Mouse (Mus musculus) left cerebral cortex, adult 2 months (tissue): ENCODE data around the gene Fbln5. TPM values are rescaled to one million over a fixed set of nuclear protein-coding genes. Genes with fewer than 3 reads are reported as not detected.

Source experiments
- DNase-seq, 2 experiments: peaks; one replicate each; pipeline ENCODE4 v3.0.0; 2021 to 2022; ENCODE audit warnings: low spot score in 2 of 2, mixed read lengths in 1 of 2; ENCODE audit errors: extremely low spot score in 1 of 2
- H3K27ac ChIP-seq: fragments of 200-600 bp; 2 replicates; pipeline ENCODE4 v1.8.1; 2022
- H3K4me3 ChIP-seq: fragments of 200-600 bp; 2 replicates; pipeline ENCODE4 v1.8.1; 2022
- CTCF ChIP-seq: fragments of 200-600 bp; IDR thresholded peaks from 2 replicates; pipeline ENCODE4 v1.8.1; 2022; ENCODE audit warnings: antibody characterized with exemption, mild to moderate bottlenecking, moderate library complexity
- intact Hi-C: fragments of 180-260 bp; cut with DNase I; formaldehyde crosslinking; loops from one replicate; pipeline ENCODE4 v1.15.1; 2025
- long read RNA-seq, 2 experiments: library from polyadenylated mRNA; stranded (forward); transcript quantifications; one replicate each; pipeline ENCODE4 v2.0.0; 2021; ENCODE audit warnings: borderline mapping rate in 2 of 2
- total RNA-seq, 2 experiments: library from RNA; stranded (reverse); gene quantifications; 2 replicates each; pipeline ENCODE4 v1.2.3; 2021

Fbln5 gene
- 1 to 10 TPM; 4.7 to 6.5 TPM for total RNA-seq
- long read RNA-seq, experiment 1, full-length matches to known transcripts = 10 of 13 reads
- long read RNA-seq, experiment 1, partial matches to known transcripts = 1 of 13 reads
- long read RNA-seq, experiment 1, other reads (novel, unspliced or antisense) = 2 of 13 reads
- long read RNA-seq, experiment 2, full-length matches to known transcripts = 6 of 7 reads
- long read RNA-seq, experiment 2, partial matches to known transcripts = 0 of 7 reads
- long read RNA-seq, experiment 2, other reads (novel, unspliced or antisense) = 1 of 7 reads

GRCm38 (mm10) chr12:101818608-101819370 lies at the start of gene Fbln5:
TSS of gene Fbln5 (minus strand) at chr12:101819055.
- peak within 1 kb of the TSS; percentile 55 for H3K4me3 ChIP-seq
- DNase-seq = peak; percentile 21 to 29
- TF ChIP-seq CTCF = no peak
- intact Hi-C loops = no loop called here
- no peak within 1 kb of the TSS for H3K27ac ChIP-seq

DNA sequence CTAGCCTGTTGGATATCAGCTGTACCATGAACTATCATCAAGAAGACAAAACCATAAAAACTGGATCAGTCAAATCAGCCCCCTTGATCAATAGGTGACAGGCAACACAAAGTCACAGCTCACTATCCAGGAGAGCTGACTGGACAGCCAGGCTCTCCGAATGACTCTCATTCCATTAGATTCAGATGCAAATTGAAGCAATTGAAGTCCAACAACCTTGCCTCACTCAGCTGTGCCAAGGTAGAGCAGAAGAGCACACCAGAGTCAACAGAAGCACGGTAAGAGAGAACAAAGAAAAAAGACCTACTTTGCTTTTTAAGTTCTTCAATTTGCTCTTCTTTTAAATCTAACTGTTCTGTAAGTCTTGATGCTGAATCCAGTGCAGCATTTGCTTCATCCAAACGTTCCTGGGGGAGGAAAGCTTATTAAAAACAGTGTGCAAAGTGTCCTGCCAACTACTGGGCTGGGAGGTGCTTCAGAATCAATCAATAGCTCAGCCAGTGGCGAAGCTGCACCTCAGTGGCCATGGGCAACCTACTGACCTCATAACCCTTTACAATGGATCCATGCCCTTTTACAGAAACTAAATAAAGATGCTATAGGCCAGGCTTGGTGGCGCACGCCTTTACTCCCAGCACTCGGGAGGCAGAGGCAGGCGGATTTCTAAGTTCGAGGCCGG lies 43.6 kb upstream of the Fbln5 start:
- intact Hi-C loops = no loop called here
- no peak for DNase-seq
- Histone ChIP-seq H3K4me3 (no peak overlapping the region), H3K27ac (no peak overlapping the region)
- no peak for TF ChIP-seq CTCF

GRCm38 (mm10) chr12:101860256-101860655 lies 41.4 kb upstream of the Fbln5 start:
- DNase-seq = no peak
- no peak overlapping the region for H3K4me3 ChIP-seq
- TF ChIP-seq CTCF = no peak
- no peak overlapping the region for H3K27ac ChIP-seq
- intact Hi-C loops = no loop called here

- intact Hi-C loops = no loop called here
- Histone ChIP-seq H3K4me3 (no peak overlapping the region), H3K27ac (no peak overlapping the region)
- no peak for DNase-seq
- TF ChIP-seq CTCF = no peak
These were observed 39.2 kb upstream of the Fbln5 start for GRCm38 (mm10) chr12:101858011-101858410.

DNA sequence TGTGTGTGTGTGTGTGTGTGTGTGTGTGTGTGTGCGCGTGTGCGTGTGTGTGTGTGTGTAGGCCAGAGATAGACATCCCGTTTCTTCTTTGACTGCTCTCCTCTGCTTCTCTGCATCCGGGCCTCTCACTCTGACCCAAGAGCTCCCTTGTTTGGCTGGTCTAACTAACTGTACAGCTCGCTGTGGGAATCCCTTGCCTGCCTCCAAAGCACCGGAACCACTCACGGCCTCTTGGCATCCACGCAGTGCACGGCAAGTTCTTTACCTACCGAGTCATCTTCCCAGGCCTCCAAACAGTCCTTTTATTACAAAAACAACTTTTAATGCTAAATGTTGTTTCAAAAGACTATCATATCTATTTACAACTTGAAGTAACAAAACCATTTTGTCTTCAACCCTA lies 35.5 kb upstream of the Fbln5 start:
- no peak overlapping the region for H3K4me3 ChIP-seq
- TF ChIP-seq CTCF = no peak
- DNase-seq = no peak
- intact Hi-C loops = no loop called here
- no peak overlapping the region for H3K27ac ChIP-seq

DNA sequence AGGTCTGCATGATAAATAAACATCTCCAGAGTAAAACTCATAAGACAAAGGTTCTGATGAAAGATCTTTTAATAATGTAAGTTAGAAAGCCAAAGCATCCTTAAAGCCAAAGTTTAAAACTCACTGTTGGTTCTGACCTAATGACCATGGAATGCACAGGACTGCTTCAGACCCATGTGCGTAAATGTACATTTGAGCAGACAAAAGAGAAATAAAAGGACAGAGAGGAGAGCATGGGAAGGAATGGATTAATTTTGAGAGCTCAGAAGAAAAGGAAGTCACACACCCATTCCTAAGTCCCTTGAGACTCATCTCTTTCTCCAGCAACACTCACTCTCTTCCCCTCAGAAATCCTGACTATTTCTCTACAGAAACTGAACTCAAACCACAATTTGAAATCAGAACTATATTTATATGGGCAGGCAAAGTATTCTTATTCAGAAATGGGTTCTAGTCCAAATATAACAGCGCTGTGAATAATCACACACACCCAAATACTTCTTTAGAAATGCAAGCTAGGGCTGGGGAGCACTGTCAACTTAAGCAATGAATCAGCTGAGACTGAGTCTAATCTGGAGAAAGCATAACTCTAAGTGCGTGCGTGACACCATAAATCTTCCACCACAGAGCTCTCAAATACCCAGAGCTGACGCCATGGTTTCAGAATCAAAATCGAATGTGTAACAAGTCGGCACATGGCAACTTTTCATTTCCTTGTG lies 33.1 kb upstream of the Fbln5 start:
- TF ChIP-seq CTCF = no peak
- no peak for DNase-seq
- Histone ChIP-seq H3K4me3 (no peak overlapping the region), H3K27ac (no peak overlapping the region)
- intact Hi-C loops = no loop called here

- no peak for TF ChIP-seq CTCF
These were observed 32.5 kb upstream of the Fbln5 start for GRCm38 (mm10) chr12:101851314-101851713.

DNA sequence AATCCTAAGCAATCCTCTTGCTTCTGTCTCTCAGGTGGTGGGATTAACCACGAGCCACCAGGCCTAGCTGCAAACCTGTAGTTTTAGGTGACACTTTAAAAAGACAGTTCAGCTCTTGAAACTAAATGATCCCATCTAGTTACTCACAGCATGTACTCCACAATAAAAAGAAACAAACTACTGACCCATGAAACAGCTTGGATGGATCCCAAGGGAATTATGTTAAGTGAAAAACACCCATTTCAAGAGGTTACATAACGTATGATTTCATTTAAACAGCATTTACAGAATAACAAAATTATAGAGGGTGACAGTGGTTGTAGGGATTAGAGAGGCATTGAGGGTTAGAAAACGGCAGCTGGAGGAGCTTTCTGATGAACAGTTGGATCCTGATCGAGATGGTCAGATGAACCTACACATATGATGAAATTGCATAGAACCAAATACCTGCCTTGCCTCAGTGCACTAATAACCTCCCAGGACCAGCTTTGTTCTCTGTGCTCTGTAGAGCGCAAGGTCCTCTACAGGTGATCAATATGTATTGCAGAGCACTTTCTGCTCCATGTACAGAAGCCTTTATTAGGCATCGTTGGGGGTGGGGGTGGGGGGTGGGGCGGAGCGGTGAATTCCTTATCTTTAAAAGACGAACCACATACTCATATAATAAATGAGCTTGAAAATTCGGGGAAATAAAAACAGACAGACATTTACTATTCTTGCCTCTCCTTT lies 17.9 kb upstream of the Fbln5 start:
- no peak for DNase-seq
- Histone ChIP-seq H3K4me3 (no peak overlapping the region), H3K27ac (no peak overlapping the region)
- no peak for TF ChIP-seq CTCF
- intact Hi-C loops = no loop called here

More at GRCm38 (mm10) chr12:101851314-101851713, 32.5 kb upstream of the Fbln5 start:
- DNase-seq = no peak
- H3K4me3 ChIP-seq = no peak overlapping the region
- no peak overlapping the region for H3K27ac ChIP-seq
- intact Hi-C loops = no loop called here

- no peak for DNase-seq
- intact Hi-C loops = no loop called here
- TF ChIP-seq CTCF = no peak
- no peak overlapping the region for H3K27ac ChIP-seq
- H3K4me3 ChIP-seq = no peak overlapping the region
These were observed 15.9 kb upstream of the Fbln5 start for GRCm38 (mm10) chr12:101834715-101835114.

- intact Hi-C loops = no loop called here
- DNase-seq = no peak
- H3K27ac ChIP-seq = no peak overlapping the region
- H3K4me3 ChIP-seq = no peak overlapping the region
- no peak for TF ChIP-seq CTCF
These were observed 14.9 kb upstream of the Fbln5 start for GRCm38 (mm10) chr12:101833776-101834175.

DNA sequence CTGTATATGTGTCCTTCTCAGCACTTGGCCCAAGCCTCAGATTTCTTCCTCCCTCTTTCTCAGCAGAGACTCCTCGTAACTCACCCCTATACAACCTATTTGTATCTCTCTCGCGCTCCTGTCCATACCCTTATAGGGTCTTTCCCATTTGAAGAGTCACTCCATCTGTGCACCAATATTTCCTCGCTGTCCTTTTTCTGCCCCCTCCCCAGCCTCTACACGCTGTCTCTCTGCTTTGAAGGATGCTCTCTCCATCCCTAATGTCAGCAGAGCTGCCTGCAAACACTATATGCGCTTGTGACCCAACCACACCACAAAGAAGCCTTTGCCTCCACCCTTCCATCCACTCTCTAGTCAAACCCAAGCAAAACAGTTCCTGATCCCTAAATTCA lies 14.3 kb upstream of the Fbln5 start:
- DNase-seq = no peak
- Histone ChIP-seq H3K4me3 (no peak overlapping the region), H3K27ac (no peak overlapping the region)
- TF ChIP-seq CTCF = no peak
- intact Hi-C loops = no loop called here
